Mouse (Mus musculus) cerebellum, adult 9-11 months (tissue): ENCODE results near the gene Rnf17.
A peak's percentile ranks its signal among the peaks of the same experiment; 100 is the strongest.

Experiments used
- DNase-seq: peaks from one replicate; pipeline ENCODE4 v3.0.0; 2022

The Rnf17 gene

GRCm38 (mm10) chr14:56402311-56403071 is at the start of gene Rnf17:
Gene Rnf17 (plus strand): TSS chr14:56402581.
- no peak for DNase-seq

GRCm38 (mm10) chr14:56354803-56355202 is 47.6 kb upstream of the Rnf17 start:
- DNase-seq: no peak

- DNase-seq: no peak
These were observed 47.0 kb upstream of the Rnf17 start for GRCm38 (mm10) chr14:56355396-56355795.

- no peak for DNase-seq
These were observed 46.2 kb upstream of the Rnf17 start for GRCm38 (mm10) chr14:56356196-56356595.

- no peak for DNase-seq
These were observed 44.0 kb upstream of the Rnf17 start for GRCm38 (mm10) chr14:56358422-56358821.

- DNase-seq: no peak
These were observed 43.2 kb upstream of the Rnf17 start for GRCm38 (mm10) chr14:56359131-56359530.

- DNase-seq: no peak
These were observed 37.6 kb upstream of the Rnf17 start, which contains the start of gene Atp12a for GRCm38 (mm10) chr14:56364711-56365237. Gene Atp12a (plus strand): TSS chr14:56365068.

- DNase-seq: no peak
These were observed 37.1 kb upstream of the Rnf17 start for GRCm38 (mm10) chr14:56365292-56365691.

GRCm38 (mm10) chr14:56366712-56367111 is 35.7 kb upstream of the Rnf17 start:
- no peak for DNase-seq

GRCm38 (mm10) chr14:56368834-56369233 is 33.5 kb upstream of the Rnf17 start:
- no peak for DNase-seq

- DNase-seq: peak; percentile 75
These were observed 26.6 kb upstream of the Rnf17 start for GRCm38 (mm10) chr14:56375731-56376130.

GRCm38 (mm10) chr14:56377745-56378144 is 24.6 kb upstream of the Rnf17 start:
- DNase-seq: no peak

- no peak for DNase-seq
These were observed 23.0 kb upstream of the Rnf17 start for GRCm38 (mm10) chr14:56379336-56379735.

GRCm38 (mm10) chr14:56382366-56382765 is 20.0 kb upstream of the Rnf17 start:
- no peak for DNase-seq

- peak; percentile 15 for DNase-seq
These were observed 12.1 kb upstream of the Rnf17 start for GRCm38 (mm10) chr14:56390247-56390646.

GRCm38 (mm10) chr14:56393704-56394312 is 8.6 kb upstream of the Rnf17 start:
- no peak for DNase-seq

GRCm38 (mm10) chr14:56398001-56398400 is 4.4 kb upstream of the Rnf17 start:
- DNase-seq: peak; percentile 11

- no peak for DNase-seq
These were observed 643 bp downstream of the Rnf17 start for GRCm38 (mm10) chr14:56403072-56403375.

GRCm38 (mm10) chr14:56462090-56462489 is 59.7 kb downstream of the Rnf17 start:
- no peak for DNase-seq

- DNase-seq: no peak
These were observed 60.3 kb downstream of the Rnf17 start for GRCm38 (mm10) chr14:56462729-56463128.

- DNase-seq: no peak
These were observed 65.8 kb downstream of the Rnf17 start for GRCm38 (mm10) chr14:56468145-56468544.

GRCm38 (mm10) chr14:56489806-56490205 is 87.4 kb downstream of the Rnf17 start:
- no peak for DNase-seq

GRCm38 (mm10) chr14:56502407-56502806 is 100.0 kb downstream of the Rnf17 start:
- no peak for DNase-seq

GRCm38 (mm10) chr14:56506743-56507142 is 104.4 kb downstream of the Rnf17 start:
- no peak for DNase-seq
